Mouse (Mus musculus): Measurements from ENCODE around the gene Cacng1.

The Cacng1 gene

DNA sequence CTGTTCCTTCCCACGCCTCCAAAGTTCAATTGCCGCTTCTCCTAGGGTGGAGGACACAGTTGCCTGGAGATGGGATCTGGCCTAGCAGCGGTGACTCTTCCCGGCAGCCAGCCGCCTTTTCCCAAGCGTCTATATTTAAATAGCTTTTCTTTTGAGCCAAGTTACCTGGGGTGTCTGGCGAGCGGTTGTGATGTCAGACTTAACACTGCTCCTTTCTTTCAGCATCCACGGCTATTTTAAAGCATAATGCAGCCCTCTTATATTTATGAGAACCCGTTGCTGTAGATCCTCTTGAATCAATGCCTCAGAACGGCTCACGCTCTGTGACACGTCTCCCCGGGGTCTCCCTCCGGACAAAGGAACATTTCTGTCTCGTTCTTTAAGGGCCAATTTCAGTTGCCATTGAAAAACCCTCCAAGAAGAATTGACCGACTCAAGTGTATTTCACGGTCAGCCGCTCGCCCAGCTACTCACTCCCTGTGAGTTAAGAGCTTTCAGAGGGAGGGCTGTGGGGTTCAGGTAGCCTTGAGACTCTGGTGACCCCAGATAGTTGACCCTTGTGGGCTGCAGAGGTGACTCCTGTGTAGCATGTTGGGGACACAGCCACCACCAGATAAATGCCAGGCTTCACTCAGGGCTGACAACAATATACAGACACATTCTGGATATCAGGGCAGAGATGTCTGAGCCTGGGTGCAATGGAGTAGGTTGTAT is 8.3 kb downstream of the Cacng1 start:
- DNase-seq (ENCODE audit: low spot score), result no peak

DNA sequence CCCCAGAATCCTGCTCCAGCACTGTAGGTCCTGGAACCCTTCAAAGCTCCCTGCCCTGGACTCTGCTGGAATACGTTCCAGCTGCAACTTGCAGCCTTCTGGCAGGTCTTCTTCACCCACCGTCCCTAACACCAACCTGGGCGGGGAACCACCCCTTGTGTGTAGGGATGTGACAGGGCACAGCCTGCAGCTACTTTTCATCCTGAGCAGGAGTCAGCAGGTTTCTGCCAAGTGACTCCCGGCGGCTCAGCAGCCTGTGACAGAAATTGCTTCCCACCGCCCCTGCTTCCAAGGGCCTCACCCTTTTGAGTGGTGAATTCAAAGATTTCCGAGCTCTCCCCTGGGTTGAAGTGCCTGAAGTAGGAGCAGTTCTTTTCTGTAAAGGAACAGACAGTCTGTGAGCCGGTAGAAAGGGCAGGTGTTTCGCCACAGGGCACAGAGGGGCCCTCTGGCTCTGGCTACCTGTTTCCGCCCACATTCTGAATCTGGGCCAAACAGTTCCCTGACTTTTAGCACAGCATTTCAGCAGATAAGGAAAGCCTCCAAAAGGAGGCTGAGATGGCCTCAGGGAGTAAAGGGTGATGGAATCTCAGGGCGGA is 10.7 kb downstream of the Cacng1 start:
- DNase-seq (ENCODE audit: low spot score), result no peak

DNA sequence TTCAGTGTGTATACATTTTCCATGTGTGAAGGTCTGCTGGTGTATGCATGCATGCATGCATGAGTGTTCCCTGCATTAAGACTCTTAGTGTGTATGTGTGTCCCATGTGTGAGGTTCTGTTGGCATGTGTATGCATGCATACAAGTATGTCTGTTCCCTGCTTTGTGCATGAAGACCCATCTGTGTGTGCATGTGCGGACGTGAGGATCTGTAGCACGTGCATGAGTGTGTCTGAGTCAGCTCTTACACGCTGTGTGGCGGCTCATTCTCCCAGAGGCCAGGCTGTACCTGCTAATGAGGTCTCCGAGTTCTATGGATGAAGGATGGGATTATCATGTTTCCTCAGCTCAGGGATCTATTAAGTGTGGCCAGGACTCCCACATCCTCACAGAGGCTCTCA is 11.3 kb downstream of the Cacng1 start:
- DNase-seq (ENCODE audit: low spot score), result no peak

DNA sequence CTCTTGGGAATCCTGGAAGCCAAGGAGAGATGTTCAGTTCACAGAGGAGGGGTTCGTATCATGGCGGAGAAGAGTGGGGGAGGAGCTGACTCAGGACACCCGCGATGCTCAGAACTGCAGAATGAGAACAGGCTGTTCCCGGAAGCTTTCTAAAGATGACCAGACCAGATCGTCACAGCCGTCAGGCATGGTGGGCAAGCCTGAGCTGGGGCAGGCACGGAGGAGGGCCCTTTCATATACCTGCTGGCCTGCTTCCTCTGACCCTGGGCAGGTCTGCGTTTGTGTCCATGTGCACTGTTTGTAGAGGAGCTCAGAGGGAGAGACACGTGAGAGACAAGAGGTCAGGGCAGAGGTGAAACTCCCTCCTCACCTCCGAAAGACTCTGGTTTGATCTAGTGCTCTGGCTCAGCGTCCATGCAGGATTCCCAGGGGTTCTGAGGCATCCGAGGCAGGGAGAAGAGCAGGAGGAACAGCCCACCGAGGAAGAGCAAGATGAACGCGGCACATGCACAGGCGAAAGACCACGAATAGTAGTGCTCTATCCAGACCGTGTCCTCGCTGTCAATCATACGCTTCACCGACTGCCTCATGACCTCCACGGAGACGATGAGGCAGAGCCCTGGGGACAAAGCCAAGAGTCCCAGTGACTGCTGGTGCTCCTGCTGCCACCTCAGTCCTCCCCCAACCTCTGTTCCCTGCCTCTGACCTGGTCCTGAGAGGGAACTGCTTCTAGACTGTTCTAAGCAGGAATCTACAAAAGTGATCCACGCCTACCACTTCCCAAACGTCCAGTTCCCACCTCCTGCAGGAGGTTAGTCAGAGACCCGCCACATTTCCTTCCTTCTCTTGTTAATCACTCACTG is 12.8 kb downstream of the Cacng1 start:
- DNase-seq (ENCODE audit: low spot score), result no peak

DNA sequence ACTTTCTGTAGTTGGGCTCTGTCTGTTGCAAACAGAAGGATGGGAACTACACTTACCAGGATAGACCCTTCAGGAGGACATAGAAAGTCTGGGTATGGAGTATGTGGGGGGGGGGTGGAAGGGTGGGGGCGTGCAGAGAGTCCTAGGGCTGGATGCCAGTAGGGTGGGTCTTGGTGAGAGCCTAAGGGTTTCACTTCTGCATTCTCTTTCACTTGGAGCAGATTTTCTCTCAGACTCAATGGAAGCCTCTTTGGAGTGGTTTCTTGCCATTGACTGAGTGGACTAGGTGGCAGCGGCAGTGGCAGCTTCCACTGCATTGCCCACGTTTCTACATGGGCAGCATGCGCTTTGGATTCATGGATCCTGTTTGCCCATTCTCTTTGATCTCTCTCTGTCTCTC is 16.4 kb downstream of the Cacng1 start:
- no peak for DNase-seq (ENCODE audit: low spot score)

DNA sequence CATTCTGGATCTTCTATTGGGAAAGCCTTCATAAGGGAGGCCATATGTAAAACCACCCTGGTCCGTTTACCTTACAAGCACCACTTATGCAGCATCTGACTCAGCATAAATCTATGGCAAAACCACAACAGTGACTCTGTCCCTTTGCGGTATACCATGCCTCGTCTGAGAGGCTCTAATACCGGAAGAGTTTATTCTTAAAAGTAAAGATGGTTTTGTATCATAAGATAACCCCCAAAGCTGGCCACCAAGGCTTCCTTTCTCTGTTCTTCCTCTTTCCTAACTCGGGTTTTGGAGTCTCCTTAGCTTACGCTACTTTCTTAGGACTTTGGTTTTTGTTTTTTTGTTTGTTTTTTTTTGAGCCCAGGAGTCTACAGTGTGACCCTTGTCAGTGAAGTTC is 23.0 kb downstream of the Cacng1 start:
- peak; percentile 3 for DNase-seq (ENCODE audit: low spot score)

DNA sequence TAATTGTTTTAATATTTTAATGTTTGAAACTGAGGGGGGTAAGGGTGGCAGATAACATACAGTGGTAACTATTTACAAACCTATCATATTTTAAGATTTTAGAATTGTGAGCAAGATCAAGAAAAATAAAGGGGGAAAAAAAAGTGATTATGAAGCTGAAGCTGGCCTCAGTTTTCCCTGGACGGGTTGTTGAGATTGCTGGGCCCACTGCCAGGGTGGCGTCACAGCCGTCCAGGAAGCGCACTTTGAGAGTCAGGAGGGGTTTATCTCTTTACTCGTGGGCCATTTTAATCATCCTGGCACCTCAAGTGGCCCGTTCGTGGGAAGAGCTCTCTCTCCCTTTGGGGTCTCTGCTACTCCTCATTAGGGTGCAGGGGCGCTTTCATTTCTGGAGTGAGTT is 24.8 kb downstream of the Cacng1 start:
- no peak for DNase-seq (ENCODE audit: low spot score)

DNA sequence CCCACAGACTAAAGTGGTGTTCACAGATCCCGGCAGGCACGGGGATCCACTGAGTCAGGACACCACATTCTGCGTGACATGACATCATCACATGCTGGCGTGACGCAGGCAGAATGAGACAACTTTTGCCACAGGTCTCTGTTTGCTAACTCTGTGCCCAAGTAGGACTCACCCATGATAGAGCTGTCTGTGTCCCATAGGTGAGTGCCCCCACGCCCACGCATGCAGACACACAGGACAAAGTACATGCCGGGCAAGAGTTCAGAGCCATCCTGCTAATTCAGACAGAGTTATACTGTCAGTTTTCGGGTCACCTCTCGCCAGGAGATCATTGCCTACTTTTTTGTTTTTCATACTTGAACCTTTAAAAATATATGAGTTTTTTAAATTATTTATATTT is 27.8 kb downstream of the Cacng1 start:
- DNase-seq (ENCODE audit: low spot score), result no peak

DNA sequence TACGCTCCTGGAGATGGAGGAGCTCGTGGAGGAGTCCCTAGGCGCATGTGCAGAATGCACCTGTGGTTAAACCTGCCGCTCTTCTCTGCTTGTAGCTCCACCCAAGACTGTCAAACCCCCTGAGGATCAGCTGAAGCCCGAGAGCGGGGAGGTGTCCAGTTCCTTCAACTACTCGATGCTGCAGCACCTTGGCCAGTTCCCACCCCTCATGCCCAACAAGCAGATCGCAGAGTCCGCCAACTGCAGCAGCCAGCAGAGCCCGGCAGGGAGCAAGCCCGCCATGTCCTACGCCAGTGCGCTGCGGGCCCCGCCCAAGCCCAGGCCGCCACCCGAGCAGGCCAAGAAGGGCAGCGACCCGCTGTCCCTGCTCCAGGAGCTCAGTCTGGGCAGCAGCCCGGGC is 30.0 kb downstream of the Cacng1 start:
- DNase-seq (ENCODE audit: low spot score), result no peak

DNA sequence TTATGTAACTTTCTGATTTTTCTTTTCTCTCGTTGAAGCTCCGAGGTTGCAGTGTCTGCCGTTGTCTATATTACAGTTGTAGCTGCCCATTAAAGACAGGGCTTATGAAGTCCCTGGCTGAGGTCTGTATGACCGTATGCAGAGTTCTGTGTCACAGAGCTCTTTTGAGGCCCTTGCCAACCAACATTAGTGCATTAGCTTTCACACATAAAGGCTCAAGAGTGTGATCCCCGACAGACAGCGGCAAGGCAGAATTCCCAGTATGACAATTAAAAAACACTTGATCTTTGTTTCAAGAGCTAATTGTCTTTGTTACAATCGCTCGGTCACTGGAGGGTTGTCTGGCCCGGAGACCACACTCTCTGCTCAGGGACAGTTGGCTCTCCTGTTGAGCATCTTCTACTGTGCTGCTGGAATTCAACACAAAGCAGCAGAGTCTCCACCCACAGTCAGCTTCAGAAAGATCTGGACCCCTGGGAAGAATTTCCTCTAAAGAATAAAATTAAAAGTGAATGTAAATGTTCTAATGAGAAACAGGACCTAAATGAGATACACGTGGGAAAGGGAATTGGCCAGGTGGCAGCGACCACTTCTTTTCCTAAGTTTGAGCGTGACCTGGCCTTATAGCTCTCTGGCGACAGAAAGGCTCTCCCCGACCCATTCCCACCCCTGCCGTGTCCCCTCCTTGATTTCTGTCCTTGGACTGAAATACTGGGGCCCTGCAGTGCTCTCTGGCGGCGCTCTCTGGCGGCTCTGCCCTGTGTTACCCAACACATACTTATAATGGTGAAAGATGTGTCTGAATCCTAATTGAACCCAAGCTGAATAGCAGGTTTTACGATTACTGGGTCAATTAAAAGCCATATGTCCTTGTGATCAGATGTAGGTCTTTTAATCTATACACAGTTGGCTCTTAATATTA is 32.5 kb downstream of the Cacng1 start:
- no peak for DNase-seq (ENCODE audit: low spot score)

DNA sequence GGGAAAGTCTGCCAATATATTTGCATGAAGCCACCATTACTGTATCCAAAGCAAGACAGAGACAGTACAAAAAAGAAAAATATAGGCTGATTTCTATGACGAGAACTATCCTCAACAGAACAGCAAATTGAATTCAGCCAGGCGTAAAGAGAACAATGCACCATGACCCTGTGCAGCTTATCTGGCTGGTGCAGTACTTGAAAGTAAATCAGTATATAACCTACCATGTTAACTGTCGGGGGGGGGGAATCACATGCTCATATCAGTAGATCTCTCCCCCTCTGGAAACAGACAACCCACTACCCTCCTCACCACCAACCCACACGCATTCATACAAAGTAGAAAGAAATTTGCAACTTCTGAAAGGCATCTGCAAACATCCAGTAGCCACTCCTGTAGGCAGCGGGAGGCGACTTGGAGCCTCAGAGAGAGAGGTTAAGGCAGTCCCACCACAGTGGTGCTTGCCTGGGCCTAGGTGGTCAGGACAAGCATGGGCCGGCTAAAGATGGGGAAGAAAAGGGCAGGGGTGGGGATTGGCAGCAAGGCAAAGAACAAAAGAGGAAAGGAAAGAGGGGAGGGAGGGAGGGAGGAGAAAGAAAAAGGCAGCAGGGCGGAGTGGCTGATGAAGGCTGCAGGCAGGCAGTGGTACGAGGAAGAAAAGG is 33.5 kb downstream of the Cacng1 start:
- no peak for DNase-seq (ENCODE audit: low spot score)

DNA sequence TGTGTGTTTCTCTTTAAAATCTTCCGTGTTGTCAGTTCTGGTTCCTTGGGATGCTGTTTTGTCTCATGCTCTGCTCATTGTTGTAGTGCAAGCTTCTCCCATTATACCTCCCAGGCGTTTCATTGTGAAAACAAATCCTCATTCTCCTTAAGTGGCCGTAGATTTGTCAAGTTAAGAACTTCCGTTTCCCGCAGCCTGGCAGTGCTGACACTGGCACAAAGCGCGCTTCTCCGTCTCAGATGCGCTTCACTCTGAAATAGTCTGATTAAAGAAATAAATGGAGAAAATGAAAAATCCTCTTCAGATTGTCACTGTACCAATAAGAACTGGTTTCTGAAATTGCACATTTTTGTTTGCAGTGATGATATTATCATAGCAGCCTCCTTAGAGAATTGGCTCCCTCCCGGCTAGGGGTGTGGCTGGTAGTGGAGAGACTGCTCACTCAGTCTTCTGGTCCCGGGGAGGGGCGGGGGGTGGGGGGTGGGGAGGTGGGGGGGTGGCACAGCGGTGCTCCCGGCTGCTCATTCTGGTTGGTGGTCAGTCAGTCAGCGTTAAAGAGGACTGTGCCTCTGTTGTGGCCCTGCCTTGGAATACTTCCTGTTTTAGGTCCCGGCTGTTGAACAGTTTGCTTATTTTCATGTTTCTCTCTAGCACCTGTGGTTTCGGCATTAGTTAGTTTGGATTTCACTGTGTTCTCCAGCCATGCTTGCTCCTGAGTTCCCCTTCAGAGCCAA is 39.9 kb downstream of the Cacng1 start:
- no peak for DNase-seq (ENCODE audit: low spot score)

DNA sequence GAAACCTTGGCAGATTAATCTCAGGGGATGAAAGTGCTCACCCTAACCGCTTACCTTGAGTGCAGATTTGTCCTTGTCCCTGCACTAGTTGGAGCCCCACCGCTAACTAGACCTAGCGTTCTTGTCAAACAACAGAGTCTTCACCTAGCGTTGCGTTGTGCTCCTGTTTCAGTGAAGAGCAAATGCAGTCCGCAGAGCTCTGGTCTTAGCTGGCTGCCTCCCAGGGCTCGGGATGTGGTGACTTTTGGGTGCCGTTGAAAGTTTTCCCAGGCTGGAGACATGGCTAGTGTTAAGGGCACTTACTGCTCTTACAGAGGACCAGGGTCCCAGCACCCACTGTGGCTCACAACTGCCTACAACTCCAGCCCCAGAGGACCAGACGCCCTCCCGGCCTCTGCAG is 41.1 kb downstream of the Cacng1 start:
- no peak for DNase-seq (ENCODE audit: low spot score)

DNA sequence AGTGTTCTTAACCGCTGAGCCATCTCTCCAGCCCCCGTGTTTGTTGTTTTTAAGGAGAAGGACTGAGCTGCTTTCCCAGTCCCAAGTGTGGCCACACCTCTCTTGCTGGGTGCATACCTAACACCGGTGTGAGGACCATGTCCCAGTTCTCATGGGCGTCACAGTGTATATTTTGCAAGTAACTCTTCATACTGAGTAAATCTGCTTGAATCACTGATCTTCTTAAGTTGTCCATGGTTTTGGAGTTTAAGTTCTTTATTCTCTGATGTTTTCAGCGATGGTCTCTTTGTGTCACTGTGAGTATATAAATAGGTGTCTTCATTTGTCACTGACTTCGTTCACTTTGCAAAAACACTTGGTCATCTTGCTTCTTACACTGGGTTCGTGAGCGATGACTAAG is 41.7 kb downstream of the Cacng1 start:
- DNase-seq (ENCODE audit: low spot score), result no peak

DNA sequence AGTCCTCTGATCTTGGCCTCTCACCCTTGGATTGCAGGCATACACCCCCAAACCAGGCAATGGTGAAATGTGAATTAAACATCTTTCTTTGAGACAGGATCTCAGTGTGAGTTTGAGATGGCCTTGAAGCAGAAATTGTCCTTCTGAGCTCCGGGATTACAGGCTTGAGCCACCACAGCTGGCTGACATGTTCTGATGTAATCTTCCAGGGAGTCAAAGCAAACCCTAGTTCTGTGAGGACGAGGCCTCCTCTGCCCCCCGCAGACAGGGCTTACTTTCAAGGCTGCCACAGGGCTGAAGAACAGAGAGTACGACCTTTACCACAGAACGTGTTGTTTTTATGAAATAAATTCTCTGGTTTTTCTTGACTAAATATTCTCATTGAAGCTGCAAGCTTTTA is 42.3 kb downstream of the Cacng1 start:
- no peak for DNase-seq (ENCODE audit: low spot score)

DNA sequence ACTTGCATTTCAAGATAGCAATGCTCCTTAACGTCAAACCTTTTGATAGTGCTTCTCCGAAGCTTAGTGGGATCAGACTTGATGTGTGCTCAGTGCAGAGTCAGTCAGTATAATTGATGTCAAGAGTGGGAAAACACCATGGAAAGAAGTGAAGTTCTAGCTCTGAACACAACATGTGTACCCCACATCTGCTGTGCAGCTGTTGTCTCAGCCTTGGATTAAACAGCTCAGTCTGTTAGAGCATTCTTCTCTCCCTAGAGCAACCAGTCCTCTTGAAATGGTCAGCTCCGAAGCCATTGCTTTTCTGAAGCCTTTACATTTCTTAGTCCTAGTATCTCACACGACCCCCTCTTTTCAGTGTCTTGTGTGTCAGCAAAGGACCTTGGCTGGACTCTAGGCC is 47.3 kb downstream of the Cacng1 start:
- DNase-seq (ENCODE audit: low spot score), result no peak

DNA sequence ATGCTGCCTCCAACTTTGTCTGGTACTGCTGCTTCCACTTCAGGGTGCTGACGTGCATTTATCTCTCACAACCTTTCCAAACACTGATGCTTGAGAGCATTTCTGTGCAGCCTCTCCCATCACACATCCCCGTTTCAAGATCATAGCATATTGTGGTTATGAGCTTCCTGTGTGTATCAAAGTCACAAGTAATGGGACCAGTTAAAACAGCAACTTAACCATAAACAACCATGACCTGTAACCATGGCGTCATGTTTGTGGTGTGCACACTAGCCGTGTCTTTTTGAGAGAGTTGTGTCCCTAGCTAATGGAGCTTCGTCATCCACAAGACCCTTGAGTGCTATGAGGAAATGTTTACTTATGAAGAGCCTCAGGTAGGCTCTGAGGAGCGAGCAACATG is 48.1 kb downstream of the Cacng1 start:
- DNase-seq (ENCODE audit: low spot score), result no peak

DNA sequence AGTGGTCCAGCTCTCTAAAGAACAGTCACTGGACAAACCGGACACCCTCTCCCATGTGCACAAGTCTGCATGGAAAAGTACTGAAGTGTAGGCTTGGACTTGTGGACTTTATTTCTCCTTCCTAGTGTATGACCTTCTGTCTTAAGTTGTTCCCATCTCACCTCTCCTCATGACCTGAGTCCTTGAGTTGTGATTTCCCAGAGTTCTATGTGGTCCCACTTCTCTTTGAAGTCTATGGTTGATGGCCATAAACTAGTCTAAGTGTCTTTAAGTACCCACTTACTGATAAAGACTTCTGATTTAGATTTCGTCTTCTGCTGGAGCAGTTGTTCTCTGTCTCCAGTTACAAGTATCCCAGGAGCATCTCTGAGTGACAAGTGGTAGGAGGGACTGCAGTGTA is 48.8 kb downstream of the Cacng1 start:
- no peak for DNase-seq (ENCODE audit: low spot score)

DNA sequence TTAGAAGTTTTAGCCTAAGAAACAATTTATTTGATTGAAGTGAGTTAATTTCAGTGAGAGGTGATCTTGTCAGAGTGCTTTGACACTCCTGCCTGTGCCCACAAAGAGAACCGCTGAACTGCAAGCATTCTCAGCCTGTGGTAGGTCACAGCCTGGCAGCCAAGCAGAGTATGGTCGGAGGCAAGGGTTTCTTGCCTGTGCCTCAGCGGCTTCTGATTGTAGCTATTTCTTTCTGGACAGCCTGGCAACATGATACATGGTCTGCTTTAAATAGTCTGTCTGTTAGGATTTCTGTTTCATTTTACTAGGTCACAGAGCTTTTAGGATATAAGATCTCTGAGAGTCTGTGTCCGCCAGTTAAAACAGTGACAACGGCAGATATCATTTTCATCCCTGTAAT is 53.7 kb downstream of the Cacng1 start:
- DNase-seq (ENCODE audit: low spot score), result no peak

DNA sequence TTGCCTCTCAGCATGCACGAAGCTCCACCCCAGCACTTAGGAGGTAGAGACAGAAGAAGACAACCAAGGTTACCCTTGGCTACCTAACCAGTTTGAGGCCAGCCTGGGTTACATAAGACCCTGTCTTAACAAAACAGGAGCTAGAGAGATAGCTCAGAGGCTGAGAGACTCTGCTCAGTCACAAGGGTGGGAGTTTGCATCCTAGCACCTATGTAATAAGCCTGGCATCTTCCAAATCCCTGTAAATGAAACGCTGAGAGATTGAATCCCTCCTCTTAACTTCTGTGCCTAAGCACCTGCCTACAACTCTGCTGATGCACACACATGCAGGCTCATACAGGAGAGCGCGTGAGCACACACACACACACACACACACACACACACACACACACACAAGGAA is 55.9 kb downstream of the Cacng1 start:
- DNase-seq (ENCODE audit: low spot score), result no peak

DNA sequence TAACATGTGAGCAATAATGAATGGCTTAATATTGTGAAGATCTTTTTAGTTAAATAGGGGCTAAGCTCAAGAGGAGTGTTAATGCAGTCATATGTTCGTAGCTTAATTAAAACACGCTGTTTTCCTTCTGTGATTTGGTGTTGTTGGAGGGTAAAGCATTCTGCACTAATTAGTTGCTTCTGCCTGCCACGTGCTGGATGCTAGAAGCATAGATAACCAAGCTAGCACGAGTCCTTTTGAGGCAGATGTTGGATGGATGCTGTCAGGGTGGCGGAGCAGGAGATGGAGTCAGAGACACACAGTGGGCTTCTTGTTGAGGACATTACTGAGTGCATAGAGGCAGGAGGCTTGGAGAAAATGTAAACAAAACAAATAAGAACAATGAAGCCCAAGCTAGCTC is 59.2 kb downstream of the Cacng1 start:
- DNase-seq (ENCODE audit: low spot score), result no peak
